Mouse (Mus musculus): ENCODE measurements around the gene Stk24.

Gene Stk24

DNA sequence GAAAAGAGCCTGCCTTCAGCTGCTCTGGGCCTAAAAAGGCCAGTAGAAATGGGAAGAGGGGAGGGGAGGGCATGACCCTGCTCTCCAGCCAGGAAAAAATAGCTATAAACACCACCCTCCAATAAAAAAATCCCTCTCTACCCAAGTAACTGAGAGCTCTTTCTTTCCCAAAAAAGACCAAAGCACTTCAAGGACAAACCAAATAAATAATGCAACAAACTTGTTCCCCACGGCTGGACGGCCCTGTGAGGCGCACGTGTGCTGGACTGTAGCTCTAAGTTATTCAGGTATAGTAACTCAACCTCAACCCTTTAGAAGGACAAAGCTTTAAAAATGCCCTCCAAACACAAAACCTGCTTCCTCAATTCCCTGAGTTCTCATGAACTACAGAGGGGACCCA lies 28.1 kb downstream of the Stk24 start:
- DNase-seq (ENCODE audit: low spot score) = no peak

DNA sequence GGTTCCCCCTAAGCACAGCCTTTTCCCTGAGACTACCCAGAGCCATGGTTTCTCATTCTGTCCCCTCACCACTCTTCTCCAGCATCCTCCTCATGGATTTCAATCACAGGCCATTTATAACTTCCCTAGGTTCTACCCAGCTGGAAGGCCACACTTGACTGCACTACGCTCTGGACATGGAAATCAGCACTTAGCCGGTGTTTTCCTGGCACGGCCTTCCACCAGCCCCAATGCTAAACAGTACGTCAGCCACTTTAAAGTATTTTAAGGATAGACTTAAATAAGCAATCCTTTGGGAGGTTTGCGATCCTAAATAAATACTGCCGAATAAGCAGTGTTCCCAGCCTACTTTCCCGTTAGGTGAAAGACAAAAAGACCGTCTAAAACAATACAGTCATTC lies 29.8 kb downstream of the Stk24 start:
- no peak for DNase-seq (ENCODE audit: low spot score)

DNA sequence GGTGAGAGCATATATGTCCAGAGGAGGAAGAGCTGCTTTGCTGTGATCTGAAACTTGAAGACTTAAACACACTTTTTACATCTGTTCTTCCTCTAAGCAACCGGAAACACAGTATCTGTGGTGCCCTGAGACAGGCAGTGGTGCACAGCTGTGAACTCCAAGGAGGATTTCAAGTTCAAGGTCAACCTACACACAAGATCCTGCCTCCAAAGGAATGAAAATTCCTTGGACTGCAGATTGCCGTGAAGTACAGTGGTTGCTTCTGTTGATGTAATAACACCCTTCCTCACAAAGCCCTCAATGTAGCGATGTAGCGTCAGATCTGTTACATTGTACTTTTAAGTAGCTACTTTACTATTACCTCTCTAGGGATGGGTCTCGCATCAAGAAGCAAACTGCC lies 30.5 kb downstream of the Stk24 start:
- no peak for DNase-seq (ENCODE audit: low spot score)

DNA sequence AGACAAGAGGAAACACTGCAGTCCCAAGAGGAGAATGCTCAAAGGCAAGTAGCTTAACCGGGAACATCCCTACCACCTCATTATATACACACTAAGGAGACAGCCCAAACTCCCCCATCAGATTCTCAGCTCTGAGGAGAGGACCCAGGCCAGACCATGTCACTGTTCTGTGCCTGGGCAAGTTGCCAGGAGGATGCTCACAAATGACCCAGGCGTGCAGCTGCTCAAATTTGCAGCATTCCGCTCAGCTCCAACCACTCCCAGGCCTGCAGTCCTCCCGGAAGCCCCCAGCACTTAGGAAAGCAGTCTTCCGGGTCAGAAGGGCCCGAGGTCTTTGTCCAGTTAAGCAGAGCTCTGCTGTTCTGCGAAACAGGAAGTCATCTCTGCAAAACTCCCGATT lies 31.6 kb downstream of the Stk24 start:
- DNase-seq (ENCODE audit: low spot score) = peak; percentile 80

DNA sequence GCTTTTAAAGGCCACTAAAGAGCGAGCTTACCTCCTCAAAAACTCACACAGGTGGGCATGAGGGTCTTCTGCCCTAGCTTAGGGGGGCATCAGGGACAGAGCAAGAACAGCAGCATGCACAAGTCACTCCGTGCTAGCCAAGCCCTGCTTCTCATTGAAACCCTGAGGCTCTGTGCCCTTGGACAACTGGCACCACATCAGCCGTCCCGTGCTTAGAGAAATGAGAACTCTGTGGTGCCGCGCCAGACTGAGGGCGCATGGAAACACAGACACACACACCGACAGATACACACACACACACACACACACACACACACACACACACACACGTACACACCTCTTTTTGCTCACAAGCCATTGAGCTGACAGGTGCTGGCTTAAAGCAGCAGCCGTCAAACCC lies 32.7 kb downstream of the Stk24 start:
- no peak for DNase-seq (ENCODE audit: low spot score)

DNA sequence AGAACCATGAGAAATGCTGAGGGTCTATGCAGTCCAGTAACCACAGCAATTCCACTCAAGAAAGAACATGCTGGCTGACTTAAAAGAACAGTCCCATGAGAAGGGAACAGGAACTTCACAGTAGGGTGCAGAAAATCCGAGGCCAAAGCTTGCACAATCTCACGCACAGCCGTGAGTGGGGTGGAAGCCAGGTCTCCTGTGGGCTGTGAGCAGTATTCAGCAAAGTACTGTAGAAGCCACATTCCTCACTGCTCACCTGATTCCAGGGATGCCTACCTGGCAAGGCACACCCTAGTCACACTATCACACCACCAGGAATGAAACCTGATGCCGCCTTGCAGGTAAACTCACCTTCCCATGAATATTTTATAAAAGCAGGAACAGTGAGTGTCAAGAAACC lies 33.2 kb downstream of the Stk24 start:
- DNase-seq (ENCODE audit: low spot score) = no peak

DNA sequence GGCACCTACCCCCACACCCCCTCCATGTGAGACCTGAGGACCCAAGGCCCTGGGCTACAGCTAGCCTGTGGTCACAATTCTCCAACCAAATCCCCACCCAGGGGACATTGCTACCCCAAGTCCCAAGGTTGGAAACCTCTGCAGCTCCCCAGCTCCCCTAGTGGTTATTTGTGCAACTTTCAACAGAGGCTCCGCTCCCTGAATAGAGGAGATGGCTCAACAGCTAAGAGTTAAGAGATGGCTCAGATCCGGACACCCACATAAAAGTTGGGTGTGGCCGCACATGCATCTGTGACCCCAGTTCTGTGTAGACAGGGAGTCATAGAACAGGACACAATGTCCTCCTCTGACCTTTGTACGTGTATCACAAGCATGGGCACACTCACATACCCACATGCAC lies 33.8 kb downstream of the Stk24 start:
- no peak for DNase-seq (ENCODE audit: low spot score)

DNA sequence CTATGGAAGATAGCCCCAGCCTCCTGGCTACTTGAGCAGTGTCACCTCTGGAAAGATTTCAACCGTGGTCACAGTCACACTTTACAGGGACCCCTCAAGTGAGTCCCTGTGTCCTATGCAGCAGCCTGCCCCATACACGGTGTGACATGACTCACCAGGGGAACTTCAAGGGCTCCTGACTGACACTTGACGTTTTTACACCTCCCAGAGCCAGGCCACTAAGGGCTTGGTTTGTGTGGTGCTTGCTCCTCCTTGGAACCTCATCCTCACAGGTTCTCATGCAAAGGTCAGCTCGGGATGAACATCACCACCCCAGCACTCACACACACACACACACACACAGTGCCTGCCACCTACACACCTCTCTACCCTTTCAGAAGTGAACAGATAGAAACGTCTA lies 34.9 kb downstream of the Stk24 start:
- no peak for DNase-seq (ENCODE audit: low spot score)

DNA sequence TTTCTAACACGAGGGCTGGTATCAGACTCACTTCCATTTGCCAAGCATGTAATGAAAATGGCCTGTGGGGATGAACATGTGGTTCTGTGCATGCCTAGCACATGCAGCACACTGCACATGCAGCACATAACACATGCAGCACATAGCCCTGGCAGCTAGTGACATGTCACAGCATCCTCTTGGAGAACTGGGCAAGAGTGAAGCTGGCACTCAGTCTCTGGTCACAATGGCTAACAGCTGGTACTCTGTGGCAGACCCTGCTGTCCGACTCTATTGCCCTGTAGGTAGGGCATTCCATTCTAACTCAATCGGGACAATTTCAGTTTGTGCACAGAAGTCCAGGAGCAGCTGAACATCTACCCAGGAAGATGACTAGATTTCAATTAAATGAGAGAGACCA lies 36.9 kb downstream of the Stk24 start:
- DNase-seq (ENCODE audit: low spot score) = no peak

DNA sequence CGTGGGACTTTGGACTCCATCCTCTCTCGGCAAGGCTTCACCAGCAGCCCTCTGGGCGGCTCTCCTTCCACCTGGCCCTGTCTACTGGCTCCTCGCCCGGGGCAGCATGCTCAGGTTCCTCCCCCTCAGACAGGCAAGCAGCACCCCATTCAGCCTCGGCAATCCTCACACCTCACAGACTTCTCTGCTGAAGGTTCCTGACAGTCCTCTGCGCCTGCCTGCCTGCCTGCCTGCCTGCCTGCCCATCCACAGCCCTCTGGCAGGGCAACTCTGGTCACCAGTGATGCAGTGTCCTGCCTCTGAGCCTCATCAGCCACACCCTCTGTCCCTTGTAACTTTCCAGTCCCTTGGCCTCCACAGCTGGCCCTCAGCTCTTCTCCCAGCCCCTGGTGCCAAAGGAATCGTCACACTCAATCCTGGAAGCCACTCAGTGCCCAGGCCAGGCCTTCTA lies 39.8 kb downstream of the Stk24 start:
- DNase-seq (ENCODE audit: low spot score) = peak; percentile 57

DNA sequence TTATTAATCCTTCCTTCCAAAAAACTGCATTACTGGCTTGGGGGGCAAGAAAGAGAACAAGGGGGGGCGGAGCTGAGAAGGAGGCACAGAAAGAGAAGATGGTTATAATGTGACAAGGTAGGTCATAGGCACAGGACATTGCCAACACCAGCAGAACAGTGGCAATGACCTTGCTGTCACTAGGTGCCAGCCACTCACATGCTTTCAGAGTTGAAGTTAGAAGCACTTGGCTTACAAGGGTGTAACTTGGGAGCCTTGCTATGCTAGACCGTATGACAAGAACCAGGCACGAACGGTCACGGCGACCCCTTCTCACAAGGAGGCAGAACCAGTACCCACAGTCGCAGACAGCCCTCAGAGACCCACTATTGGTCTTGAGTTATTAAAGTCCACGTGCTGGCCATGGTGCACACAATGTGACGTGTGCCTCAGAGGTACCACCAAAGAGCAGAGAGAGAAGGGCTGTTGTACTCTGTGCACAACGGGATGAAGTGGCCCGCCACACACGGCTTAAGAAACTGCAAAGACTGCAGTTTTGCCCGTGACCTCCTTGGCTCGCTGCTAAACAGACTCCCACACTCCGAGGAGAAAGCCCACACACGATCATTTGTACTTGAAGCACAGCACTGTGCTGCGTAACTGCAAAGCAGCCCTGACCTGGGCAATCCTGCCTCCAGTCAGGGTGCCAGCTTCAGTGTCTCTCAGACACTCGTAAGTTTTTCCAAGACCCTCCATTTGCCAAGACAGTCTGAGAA lies 40.8 kb downstream of the Stk24 start:
- DNase-seq (ENCODE audit: low spot score) = no peak

DNA sequence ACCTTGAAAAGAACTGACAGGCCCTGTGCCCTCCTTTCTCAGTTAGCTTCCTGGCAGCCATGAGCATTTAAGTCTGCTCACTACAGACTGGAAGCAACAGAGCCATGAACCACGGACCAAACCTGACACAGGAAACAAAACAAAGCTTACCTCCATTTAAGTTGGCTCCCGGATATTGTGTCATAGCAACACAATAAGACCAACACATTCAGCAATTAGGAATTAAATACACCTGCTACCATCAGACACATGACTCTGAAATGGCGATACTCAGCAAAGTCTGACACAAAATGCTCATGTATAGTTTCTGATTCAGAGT lies 49.8 kb downstream of the Stk24 start:
- DNase-seq (ENCODE audit: low spot score) = no peak

DNA sequence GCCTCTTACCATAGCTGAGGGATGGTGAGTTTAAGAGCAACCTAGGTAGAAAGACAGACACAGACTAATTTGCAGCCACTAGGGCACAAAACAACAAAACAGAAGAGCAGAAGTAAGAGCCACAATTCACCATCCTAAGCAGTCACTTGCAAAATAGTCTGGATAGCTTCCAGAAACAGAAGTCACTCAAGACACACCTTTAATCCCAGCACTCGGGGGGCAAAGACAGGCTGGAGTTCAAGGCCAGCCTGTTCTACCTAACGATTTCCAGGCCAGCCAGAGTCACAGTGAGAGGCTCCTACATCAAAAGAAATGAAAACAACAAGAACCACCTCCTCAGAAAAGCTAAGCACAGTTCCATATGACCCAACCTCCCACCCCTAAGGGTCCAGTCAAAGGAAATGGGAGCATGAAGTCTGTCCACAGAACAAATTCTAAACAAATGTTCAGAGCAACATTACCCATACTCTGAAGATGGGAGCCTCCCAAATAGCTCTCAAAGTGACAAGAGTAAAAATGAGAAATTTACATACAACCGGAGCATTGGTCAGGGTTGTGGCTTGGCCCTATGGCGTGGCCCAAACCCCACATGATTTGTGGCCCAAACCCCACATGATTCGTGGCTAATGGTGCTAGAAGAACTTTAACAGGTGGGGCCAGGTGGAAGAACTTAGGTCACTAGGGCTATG lies 50.3 kb downstream of the Stk24 start:
- no peak for DNase-seq (ENCODE audit: low spot score)

DNA sequence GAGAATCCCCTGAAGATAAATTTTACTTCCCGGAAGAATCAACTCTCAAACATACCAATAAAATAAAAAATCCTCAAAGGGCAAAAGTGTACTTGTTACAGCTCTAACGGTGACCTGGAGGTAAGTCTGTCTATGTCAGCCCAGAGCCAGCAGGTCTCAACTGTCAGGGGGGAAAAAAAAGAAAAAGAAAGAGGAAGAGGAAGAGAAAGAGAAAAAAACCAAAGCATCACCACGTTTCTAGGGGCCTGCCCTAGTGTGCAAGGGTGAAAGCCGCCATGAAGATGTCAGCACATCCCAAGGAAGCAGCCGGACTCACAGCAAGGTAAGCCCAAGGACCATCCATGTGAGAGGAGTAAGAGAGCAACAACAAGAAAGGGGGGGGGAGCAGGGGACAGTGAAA lies 50.9 kb downstream of the Stk24 start:
- no peak for DNase-seq (ENCODE audit: low spot score)

DNA sequence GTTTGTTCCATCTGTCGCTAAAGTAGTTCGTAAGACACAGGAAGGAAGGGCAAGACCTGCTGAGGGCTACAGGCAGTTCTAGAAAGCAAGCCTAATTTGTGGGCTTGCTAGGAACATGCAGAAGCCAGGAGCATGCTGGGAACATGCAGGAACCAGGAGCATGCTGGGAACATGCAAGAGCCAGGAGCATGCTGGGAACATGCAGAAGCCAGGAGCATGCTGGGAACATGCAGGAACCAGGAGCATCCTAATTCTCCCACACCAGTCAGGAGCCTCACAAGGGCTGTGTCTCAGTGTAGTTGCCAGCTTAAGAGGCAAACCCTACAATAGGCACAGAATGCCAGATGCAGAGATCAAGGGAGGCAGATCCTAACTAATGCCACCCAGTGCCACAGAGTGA lies 53.4 kb downstream of the Stk24 start:
- DNase-seq (ENCODE audit: low spot score) = no peak

DNA sequence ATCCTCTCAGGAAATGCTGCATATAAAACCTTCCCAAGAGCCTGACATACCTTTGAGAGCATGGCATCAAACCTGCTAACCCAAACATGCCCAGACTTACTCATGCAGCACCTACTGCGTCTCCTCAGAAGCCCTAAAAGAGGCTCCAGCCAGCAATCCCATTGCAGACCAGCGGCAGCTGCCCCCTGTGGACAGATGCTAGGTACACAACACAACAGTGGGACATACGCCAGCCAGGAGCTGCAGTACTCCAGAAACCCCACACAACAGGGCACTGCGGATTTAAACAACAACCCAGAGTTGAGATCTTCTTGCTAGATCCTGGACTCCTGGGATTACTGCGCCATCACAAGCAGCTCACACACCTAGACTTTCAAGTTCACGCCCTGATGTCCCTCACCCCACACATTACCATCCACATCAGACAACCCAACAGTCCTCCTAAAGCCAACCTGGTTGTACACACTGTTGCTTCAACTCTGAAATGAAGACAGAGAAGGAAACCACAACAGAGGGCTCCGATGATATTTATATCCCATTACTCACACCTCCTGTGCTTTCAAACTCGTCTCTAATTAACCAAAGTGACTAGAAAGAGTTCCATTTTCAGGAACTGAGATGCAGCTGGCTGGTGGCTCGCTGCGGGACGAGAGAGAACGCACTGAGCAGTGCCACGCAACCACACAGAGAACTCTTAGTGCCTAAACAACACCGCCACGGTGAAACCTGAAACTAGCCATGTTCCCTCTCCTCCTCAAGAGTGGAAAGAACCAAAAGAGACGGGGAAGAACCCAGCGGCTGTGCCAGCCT lies 55.1 kb downstream of the Stk24 start:
- no peak for DNase-seq (ENCODE audit: low spot score)

DNA sequence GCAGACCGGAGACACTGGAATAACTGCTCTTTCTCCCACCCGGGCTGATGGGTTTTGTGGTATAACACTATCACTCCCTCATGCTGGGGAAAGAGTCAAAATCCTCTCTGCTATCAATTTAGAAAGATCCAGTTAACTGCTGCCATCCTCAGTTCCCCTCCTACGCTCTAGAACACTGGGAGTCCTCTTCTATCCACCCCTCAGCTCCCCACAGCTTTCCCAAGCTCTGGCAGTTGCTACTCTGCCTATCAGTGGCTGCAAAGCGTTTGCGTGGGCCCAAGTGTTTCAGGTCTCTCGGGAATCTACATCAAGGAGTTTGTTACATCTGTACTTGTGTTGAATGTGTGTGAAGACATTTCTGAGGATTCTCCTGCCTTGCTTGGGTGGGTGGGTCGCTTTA lies 57.2 kb downstream of the Stk24 start:
- no peak for DNase-seq (ENCODE audit: low spot score)

DNA sequence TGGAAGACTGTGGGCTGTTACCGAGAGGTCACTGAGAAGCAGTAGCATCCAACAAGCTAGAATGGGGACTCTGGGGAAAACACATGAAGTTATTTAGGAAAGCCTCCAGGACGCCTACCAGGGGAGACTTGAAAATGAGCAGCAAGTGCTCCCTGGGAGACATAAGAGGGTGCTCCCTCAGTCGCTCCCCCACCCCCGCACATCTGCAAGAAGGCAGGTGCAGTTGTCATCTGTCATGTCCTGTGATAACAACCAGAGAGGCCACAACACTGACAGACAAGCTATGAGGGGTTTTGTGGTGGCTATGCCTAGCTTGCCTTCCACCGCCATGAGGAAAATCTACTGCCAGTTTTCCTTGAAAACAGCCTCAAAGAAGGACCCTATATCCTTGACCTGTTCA lies 57.7 kb downstream of the Stk24 start:
- DNase-seq (ENCODE audit: low spot score) = no peak

DNA sequence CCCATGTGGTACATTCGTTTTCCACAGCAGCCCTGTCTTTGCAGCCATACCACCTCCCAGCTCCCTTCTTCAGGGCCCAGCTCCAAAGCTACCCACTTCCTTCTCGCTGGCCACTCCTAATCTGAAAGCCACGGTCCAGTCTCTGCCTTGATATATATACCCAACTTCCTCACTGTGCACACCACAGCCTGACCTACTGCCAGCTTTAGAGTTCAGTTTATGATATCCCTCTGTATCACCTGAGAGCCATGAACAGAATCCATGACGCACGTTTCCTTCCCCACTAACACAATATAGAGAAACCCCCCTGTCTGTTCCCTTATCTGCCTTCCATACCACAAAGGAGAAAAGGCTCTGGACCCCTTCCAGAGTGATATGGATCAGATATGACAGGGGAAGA lies 61.4 kb downstream of the Stk24 start:
- no peak for DNase-seq (ENCODE audit: low spot score)

DNA sequence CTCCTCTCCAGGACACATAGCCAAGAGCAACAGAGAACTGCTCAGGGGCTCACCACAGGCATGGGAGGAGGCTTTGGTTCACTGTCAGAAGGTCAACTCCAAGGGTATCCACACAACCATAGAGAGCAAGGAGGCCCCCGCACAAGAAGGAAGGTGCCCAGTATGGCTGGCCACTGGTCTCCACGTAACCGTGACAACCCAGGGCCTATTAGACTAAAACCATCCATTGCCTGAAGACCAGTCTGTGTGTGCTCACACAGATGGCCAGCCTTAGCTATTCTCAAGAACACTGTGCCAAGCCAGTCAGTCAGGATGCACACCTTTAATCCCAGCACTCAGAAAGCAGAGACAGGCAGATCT lies 62.5 kb downstream of the Stk24 start:
- no peak for DNase-seq (ENCODE audit: low spot score)

DNA sequence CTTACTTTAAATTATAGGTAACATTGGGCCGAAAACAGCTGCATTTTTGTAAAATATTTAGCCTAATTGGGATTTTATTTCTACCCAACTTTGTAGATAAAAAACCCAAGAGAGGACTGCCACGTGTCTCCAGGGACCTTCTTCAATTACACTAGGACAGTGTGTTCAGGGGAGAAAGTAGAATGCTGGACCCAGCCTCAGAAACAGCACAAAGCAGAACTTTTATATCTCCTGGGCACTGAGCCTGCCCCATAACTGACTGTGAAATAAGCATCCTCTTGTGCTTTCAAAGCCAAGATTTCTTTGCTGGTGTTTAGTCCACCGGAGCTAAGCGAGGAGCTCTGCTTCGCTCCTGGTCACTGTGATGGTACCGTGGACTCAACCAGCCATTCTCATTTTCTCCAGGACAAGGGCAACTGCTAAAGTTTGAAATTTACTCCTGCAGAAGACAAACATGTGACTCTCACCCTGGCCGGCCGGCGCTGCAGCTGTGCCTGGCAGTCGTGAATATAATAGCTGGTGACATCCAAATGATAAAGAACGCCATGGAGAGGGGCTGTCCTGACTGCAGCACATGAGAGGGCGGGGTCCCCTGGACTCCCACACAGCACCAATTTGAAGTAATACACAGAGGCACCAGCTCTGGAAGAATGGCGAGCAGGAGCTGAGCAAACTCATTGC lies 63.0 kb downstream of the Stk24 start:
- DNase-seq (ENCODE audit: low spot score) = no peak

DNA sequence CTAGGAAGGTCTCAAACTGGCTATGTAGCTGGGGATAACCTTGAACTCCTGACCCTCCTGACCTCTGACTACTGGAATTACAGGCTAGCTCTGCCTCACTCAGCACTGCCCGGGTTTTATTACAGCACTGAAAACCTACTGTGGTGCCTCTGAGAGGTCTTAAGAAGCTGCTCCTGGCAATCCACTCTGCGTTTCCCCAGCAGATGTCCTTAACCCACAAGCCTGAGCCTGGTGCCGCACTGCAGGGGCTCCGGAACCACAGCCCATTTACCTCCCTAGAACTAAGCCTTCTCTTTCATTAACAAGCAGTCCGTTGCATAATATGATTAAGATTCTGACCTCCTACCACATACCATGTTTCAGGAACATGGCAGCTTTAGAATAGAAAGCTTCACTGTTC lies 63.7 kb downstream of the Stk24 start:
- no peak for DNase-seq (ENCODE audit: low spot score)

DNA sequence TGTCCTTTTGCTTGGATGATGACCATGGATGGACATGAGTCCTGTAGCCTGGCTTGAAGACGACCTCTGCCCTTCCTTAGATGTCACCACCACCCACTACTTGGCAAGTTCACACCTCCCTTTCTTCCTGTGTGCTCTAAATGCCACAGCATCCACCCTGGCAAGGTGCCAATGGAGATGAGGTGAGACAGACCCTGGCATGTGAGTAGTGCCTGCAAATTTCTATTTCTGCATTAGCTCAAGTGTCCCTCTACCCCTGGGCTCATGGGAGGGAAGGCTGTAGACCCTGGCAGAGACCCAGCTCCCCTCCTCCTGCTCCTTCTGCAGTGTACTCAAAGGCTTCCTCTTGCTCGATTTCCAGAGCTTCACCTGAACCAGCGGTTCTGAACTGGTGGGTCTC lies 64.9 kb downstream of the Stk24 start:
- DNase-seq (ENCODE audit: low spot score) = peak; percentile 14
